Mouse (Mus musculus) liver, postnatal 0 days (tissue): ENCODE results near the gene Dcaf1. TPM values are rescaled to one million over a fixed set of nuclear protein-coding genes. Genes with fewer than 3 reads are reported as not detected.

ENCODE experiments used
- ATAC-seq: fragments of 200-750 bp; cut with Nextera tagmentation; 2 replicates; pipeline ENCODE4 v1.8.0; 2017; ENCODE audit warnings: mild to moderate bottlenecking, moderate library complexity
- DNase-seq: peaks from one replicate; pipeline ENCODE4 v3.0.0-alpha.2; 2016
- H3K27ac ChIP-seq: fragments of 300-500 bp; sonication (generic); 2 replicates; pipeline ENCODE4 v1.5.1; 2014; ENCODE audit warnings: antibody characterized with exemption, moderate library complexity, mild to moderate bottlenecking, low read depth
- H3K27me3 ChIP-seq: fragments of 300-500 bp; sonication (generic); 2 replicates; pipeline ENCODE4 v1.6.1; 2014; ENCODE audit warnings: low read length, control low read depth, mixed read lengths; ENCODE audit not compliant: insufficient read depth
- H3K36me3 ChIP-seq: fragments of 300-500 bp; sonication (generic); replicated peaks from 2 replicates; pipeline ENCODE4 v1.6.1; 2014; ENCODE audit warnings: mild to moderate bottlenecking, control low read depth, low read length, moderate library complexity, mixed read lengths; ENCODE audit not compliant: insufficient read depth
- H3K4me1 ChIP-seq: fragments of 300-500 bp; sonication (generic); 2 replicates; pipeline ENCODE4 v1.6.1; 2014; ENCODE audit warnings: antibody characterized with exemption, mild to moderate bottlenecking, control low read depth; ENCODE audit not compliant: insufficient read depth
- H3K4me2 ChIP-seq: fragments of 300-500 bp; sonication (generic); 2 replicates; pipeline ENCODE4 v1.6.1; 2014; ENCODE audit warnings: low read depth, mild to moderate bottlenecking, low read length, moderate library complexity, mixed read lengths
- H3K4me3 ChIP-seq: fragments of 300-500 bp; sonication (generic); 2 replicates; pipeline ENCODE4 v1.5.1; 2014; ENCODE audit warnings: low read depth, low read length
- H3K9ac ChIP-seq: fragments of 300-500 bp; sonication (generic); replicated peaks from 2 replicates; pipeline ENCODE4 v1.6.1; 2014; ENCODE audit warnings: mild to moderate bottlenecking, moderate library complexity
- H3K9me3 ChIP-seq: fragments of 300-500 bp; sonication (generic); 2 replicates; pipeline ENCODE4 v1.6.1; 2016; ENCODE audit warnings: mild to moderate bottlenecking, control low read depth, low read length, mixed read lengths
- CTCF ChIP-seq: sonication (generic); IDR thresholded peaks from 2 replicates; pipeline ENCODE4 v1.5.1; 2016; ENCODE audit warnings: antibody characterized with exemption, low read depth
- EP300 ChIP-seq: IDR thresholded peaks from 2 replicates; pipeline ENCODE4 v1.6.1; 2016; ENCODE audit warnings: antibody characterized with exemption, low read depth, mild to moderate bottlenecking
- WGBS: fragments of 180-500 bp; shearing (Covaris S2); extraction: QIAGEN DNeasy Blood & Tissue Kit; methylation state at CpG from one replicate; pipeline ENCODE4 v1.1.7; 2014; ENCODE audit not compliant: insufficient replicate concordance; 5-methylcytosine and 5-hydroxymethylcytosine counted together
- polyA plus RNA-seq: library from polyadenylated mRNA; unstranded; fragments of >200 nt; fragmentation: Nextera tagmentation; extraction: Ambion mirVana; gene quantifications from 2 replicates; pipeline ENCODE4 v1.2.1, GENCODE M21; 2015

Gene Dcaf1
- polyA plus RNA-seq, 1 experiment from 2014 or later: 3.1 TPM

DNA sequence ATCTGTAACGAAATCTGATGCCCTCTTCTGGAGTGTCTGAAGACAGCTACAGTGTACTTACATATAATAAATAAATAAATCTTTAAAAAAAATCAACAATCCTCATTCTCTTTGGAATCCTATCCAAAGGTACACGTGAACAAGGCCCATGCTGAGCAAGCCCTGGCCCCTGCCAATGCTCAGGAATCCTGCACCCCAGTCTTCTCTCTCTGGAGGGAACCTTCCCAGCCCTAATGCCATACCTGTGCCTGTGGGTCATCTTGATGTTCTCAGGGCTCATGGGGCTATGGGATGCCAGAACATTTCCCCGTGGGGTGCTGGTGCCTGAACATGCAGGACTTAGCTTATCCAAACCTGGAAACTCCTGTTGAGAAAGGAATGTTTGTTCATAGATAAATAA lies 86.5 kb downstream of the Dcaf1 start:
- H3K27ac ChIP-seq: no peak overlapping the region
- WGBS: 66% methylated on average over 3 of the region's 3 CpGs
- no peak for TF ChIP-seq CTCF
- TF ChIP-seq EP300: no peak
- 0 out of 2 replicates have a peak, but pooled peaks cover 3% of the 10 kb centered on the region for H3K4me1 ChIP-seq
- H3K9ac ChIP-seq: no peak overlapping the region
- H3K4me2 ChIP-seq: no peak overlapping the region
- no peaks in the 10 kb centered on the region for H3K36me3 ChIP-seq
- no peaks in the 10 kb centered on the region for H3K27me3 ChIP-seq
- no peaks in the 10 kb centered on the region for H3K9me3 ChIP-seq
- no peak for ATAC-seq
- no peak for DNase-seq
- no peak overlapping the region for H3K4me3 ChIP-seq

DNA sequence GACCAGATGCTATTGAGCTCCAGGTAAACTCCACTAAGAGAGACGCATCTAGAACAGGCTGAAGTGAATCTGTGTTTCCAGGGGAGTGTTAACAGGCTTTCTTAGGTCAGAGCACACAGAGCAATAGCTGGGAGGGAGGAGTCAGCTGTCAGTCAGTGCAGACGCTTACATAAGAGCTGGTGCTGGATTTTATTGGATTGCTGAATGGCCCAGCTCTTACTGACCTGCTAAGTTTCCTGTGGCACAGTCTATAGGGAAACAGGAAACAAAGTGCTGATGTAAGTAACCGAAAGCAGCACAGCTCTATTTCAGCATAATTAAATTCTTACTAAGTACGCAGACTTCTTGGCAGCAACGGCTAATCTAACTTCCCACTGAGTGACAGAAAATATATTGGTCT lies 87.0 kb downstream of the Dcaf1 start:
- peak; percentile 27 for DNase-seq
- peak; percentile 82 for ATAC-seq
- WGBS: 16% methylated on average over 5 of the region's 5 CpGs
- no peaks in the 10 kb centered on the region for H3K9me3 ChIP-seq
- no peaks in the 10 kb centered on the region for H3K36me3 ChIP-seq
- H3K27me3 ChIP-seq: no peaks in the 10 kb centered on the region
- no peak overlapping the region for H3K9ac ChIP-seq
- TF ChIP-seq EP300: no peak
- no peak for TF ChIP-seq CTCF
- H3K4me1 ChIP-seq: 0 out of 2 replicates have a peak, but pooled peaks cover 3% of the 10 kb centered on the region
- no peak overlapping the region for H3K4me2 ChIP-seq
- H3K27ac ChIP-seq: no peak overlapping the region
- H3K4me3 ChIP-seq: no peak overlapping the region

GRCm38 (mm10) chr9:106911624-106912023 lies 90.0 kb downstream of the Dcaf1 start:
- TF ChIP-seq EP300 (no peak), CTCF (no peak)

GRCm38 (mm10) chr9:106913759-106914158 lies 92.1 kb downstream of the Dcaf1 start:
- no peak overlapping the region for H3K4me2 ChIP-seq
- ATAC-seq (no peak), DNase-seq (no peak)
- no peak overlapping the region for H3K9ac ChIP-seq
- 5% methylated on average over 1 of the region's 1 CpGs for WGBS
- H3K27me3 ChIP-seq: no peaks in the 10 kb centered on the region
- TF ChIP-seq EP300 (no peak), CTCF (peak; percentile 40)
- no peaks in the 10 kb centered on the region for H3K36me3 ChIP-seq
- H3K4me1 ChIP-seq: no peaks in the 10 kb centered on the region
- H3K27ac ChIP-seq: no peak overlapping the region
- no peaks in the 10 kb centered on the region for H3K9me3 ChIP-seq
- no peak overlapping the region for H3K4me3 ChIP-seq

More at GRCm38 (mm10) chr9:106911624-106912023, 90.0 kb downstream of the Dcaf1 start:
- Histone ChIP-seq H3K4me3 (no peak overlapping the region), H3K27ac (no peak overlapping the region), H3K4me1 (0 out of 2 replicates have a peak, but pooled peaks cover 3% of the 10 kb centered on the region), H3K4me2 (no peak overlapping the region), H3K9ac (no peak overlapping the region), H3K9me3 (no peaks in the 10 kb centered on the region), H3K27me3 (no peaks in the 10 kb centered on the region), H3K36me3 (no peaks in the 10 kb centered on the region)
- WGBS: 59% methylated on average over 1 of the region's 1 CpGs
- no peak for DNase-seq
- no peak for ATAC-seq

- Histone ChIP-seq H3K4me3 (no peak overlapping the region), H3K9me3 (no peaks in the 10 kb centered on the region), H3K9ac (no peak overlapping the region), H3K36me3 (no peaks in the 10 kb centered on the region), H3K4me2 (no peak overlapping the region), H3K27me3 (no peaks in the 10 kb centered on the region), H3K27ac (no peak overlapping the region), H3K4me1 (no peaks in the 10 kb centered on the region)
- DNase-seq (no peak), ATAC-seq (no peak)
- no peak for TF ChIP-seq EP300
- no peak for TF ChIP-seq CTCF
- WGBS: 75% methylated on average over 6 of the region's 6 CpGs
Observed at GRCm38 (mm10) chr9:106914878-106915277, 93.2 kb downstream of the Dcaf1 start.

Other genes with a start within 250 kb of the Dcaf1 start
- not detected in 2 replicates for gene Iqcf6, start 195.3 kb upstream of the Dcaf1 start, polyA plus RNA-seq
- gene Grm2, start 165.8 kb upstream of the Dcaf1 start, polyA plus RNA-seq: not detected in 2 replicates
- gene Tex264, start 135.9 kb upstream of the Dcaf1 start, polyA plus RNA-seq: 25.6 and 33.1 TPM in 2 replicates
- 1.2 and 1.7 TPM in 2 replicates for gene Rad54l2, start 32.7 kb upstream of the Dcaf1 start, polyA plus RNA-seq
- gene Rbm15b, start 65.6 kb downstream of the Dcaf1 start, polyA plus RNA-seq: 1.4 and 2.2 TPM in 2 replicates
- gene Manf, start 70.1 kb downstream of the Dcaf1 start, polyA plus RNA-seq: 104 and 139 TPM in 2 replicates